Mouse (Mus musculus): ENCODE measurements around the gene Pds5a. TPM values are rescaled to one million over a fixed set of nuclear protein-coding genes. Genes with fewer than 3 reads are reported as not detected.
"Not testable (repeated sequence)": the region's sequence is repeated elsewhere in the genome, so short reads cannot be mapped to it uniquely, and the experiment has no call there.

Pds5a gene
- polyA plus RNA-seq, 1 experiment from 2014 or later = 93.2 TPM

- H3K4me1 ChIP-seq = no peaks in the 10 kb centered on the region
- no peak overlapping the region for H3K27ac ChIP-seq (replicated peaks)
- no peaks in the 10 kb centered on the region for H3K9me3 ChIP-seq
- no peaks in the 10 kb centered on the region for H3K36me3 ChIP-seq (replicated peaks)
- no peak for DNase-seq (ENCODE audit: low spot score)
- WGBS = 64% methylated on average over 8 of the region's 8 CpGs
- no peak overlapping the region for H3K4me3 ChIP-seq
- H3K27me3 ChIP-seq (replicated peaks; ENCODE audit: low read depth, poor library complexity, severe bottlenecking) = no peaks in the 10 kb centered on the region
Measured at GRCm38 (mm10) chr5:65710267-65710666, 12.2 kb upstream of the Pds5a start.

- no peak for DNase-seq (ENCODE audit: low spot score)
- no peak overlapping the region for H3K27ac ChIP-seq (replicated peaks)
- no peaks in the 10 kb centered on the region for H3K9me3 ChIP-seq
- H3K27me3 ChIP-seq (replicated peaks; ENCODE audit: low read depth, poor library complexity, severe bottlenecking) = no peaks in the 10 kb centered on the region
- WGBS = 77% methylated on average over 5 of the region's 5 CpGs
- no peaks in the 10 kb centered on the region for H3K36me3 ChIP-seq (replicated peaks)
- no peaks in the 10 kb centered on the region for H3K4me1 ChIP-seq
- H3K4me3 ChIP-seq = no peak overlapping the region
Measured at GRCm38 (mm10) chr5:65706979-65707378, 8.9 kb upstream of the Pds5a start.

GRCm38 (mm10) chr5:65706171-65706570 is 8.1 kb upstream of the Pds5a start:
- no peak overlapping the region for H3K27ac ChIP-seq (replicated peaks)
- no peaks in the 10 kb centered on the region for H3K4me1 ChIP-seq
- 83% methylated on average over 4 of the region's 4 CpGs for WGBS
- DNase-seq (ENCODE audit: low spot score) = no peak
- H3K4me3 ChIP-seq = no peak overlapping the region
- H3K36me3 ChIP-seq (replicated peaks) = no peaks in the 10 kb centered on the region
- H3K9me3 ChIP-seq = no peaks in the 10 kb centered on the region
- H3K27me3 ChIP-seq (replicated peaks; ENCODE audit: low read depth, poor library complexity, severe bottlenecking) = no peaks in the 10 kb centered on the region

- no peaks in the 10 kb centered on the region for H3K27me3 ChIP-seq (replicated peaks; ENCODE audit: low read depth, poor library complexity, severe bottlenecking)
- no peaks in the 10 kb centered on the region for H3K36me3 ChIP-seq (replicated peaks)
- WGBS = 80% methylated on average over 12 of the region's 12 CpGs
- H3K27ac ChIP-seq (replicated peaks) = no peak overlapping the region
- H3K9me3 ChIP-seq = no peaks in the 10 kb centered on the region
- DNase-seq (ENCODE audit: low spot score) = no peak
- H3K4me3 ChIP-seq = no peak overlapping the region
- H3K4me1 ChIP-seq = no peaks in the 10 kb centered on the region
Measured at GRCm38 (mm10) chr5:65704765-65705678, 6.9 kb upstream of the Pds5a start.

- Histone ChIP-seq H3K27me3 (replicated peaks; ENCODE audit: low read depth, poor library complexity, severe bottlenecking) (no peaks in the 10 kb centered on the region), H3K27ac (replicated peaks) (no peak overlapping the region), H3K9me3 (no peaks in the 10 kb centered on the region), H3K36me3 (replicated peaks) (no peaks in the 10 kb centered on the region), H3K4me3 (no peak overlapping the region), H3K4me1 (peaks cover 6% of the 10 kb centered on the region; the same call in 1 of the 2 replicates)
- 64% methylated on average over 9 of the region's 9 CpGs for WGBS
- DNase-seq (ENCODE audit: low spot score) = no peak
Measured at GRCm38 (mm10) chr5:65703261-65703660, 5.2 kb upstream of the Pds5a start.

GRCm38 (mm10) chr5:65700102-65700501 is 2.0 kb upstream of the Pds5a start:
- no peaks in the 10 kb centered on the region for H3K27me3 ChIP-seq (replicated peaks; ENCODE audit: low read depth, poor library complexity, severe bottlenecking)
- peaks cover 8% of the 10 kb centered on the region for H3K36me3 ChIP-seq (replicated peaks)
- no peaks in the 10 kb centered on the region for H3K9me3 ChIP-seq
- no peak overlapping the region for H3K4me3 ChIP-seq
- H3K27ac ChIP-seq (replicated peaks) = no peak overlapping the region
- no peak for DNase-seq (ENCODE audit: low spot score)
- 86% methylated on average over 5 of the region's 5 CpGs for WGBS
- peaks cover 22% of the 10 kb centered on the region for H3K4me1 ChIP-seq

GRCm38 (mm10) chr5:65699146-65699545 is 1.1 kb upstream of the Pds5a start:
- H3K27me3 ChIP-seq (replicated peaks; ENCODE audit: low read depth, poor library complexity, severe bottlenecking) = no peaks in the 10 kb centered on the region

GRCm38 (mm10) chr5:65698759-65699136 is 675 bp upstream of the Pds5a start:
- DNase-seq (ENCODE audit: low spot score) = no peak

More at GRCm38 (mm10) chr5:65699146-65699545, 1.1 kb upstream of the Pds5a start:
- peaks cover 17% of the 10 kb centered on the region for H3K36me3 ChIP-seq (replicated peaks)
- H3K4me3 ChIP-seq = peak overlapping the region; percentile 99
- H3K27ac ChIP-seq (replicated peaks) = peak overlapping the region; percentile 98
- 66% methylated on average over 10 of the region's 10 CpGs for WGBS
- H3K4me1 ChIP-seq = peaks cover 28% of the 10 kb centered on the region
- no peak for DNase-seq (ENCODE audit: low spot score)
- no peaks in the 10 kb centered on the region for H3K9me3 ChIP-seq

GRCm38 (mm10) chr5:65697486-65697835 is 612 bp downstream of the Pds5a start:
- H3K36me3 ChIP-seq (replicated peaks) = peaks cover 33% of the 10 kb centered on the region
- H3K27me3 ChIP-seq (replicated peaks; ENCODE audit: low read depth, poor library complexity, severe bottlenecking) = no peaks in the 10 kb centered on the region
- H3K4me1 ChIP-seq = peaks cover 28% of the 10 kb centered on the region
- no peak for DNase-seq (ENCODE audit: low spot score)
- peak overlapping the region; percentile 99 for H3K4me3 ChIP-seq
- H3K27ac ChIP-seq (replicated peaks) = peak overlapping the region; percentile 98
- H3K9me3 ChIP-seq = no peaks in the 10 kb centered on the region
- under 1% methylated on average over 49 of the region's 49 CpGs for WGBS

More at GRCm38 (mm10) chr5:65698759-65699136, 675 bp upstream of the Pds5a start:
- Histone ChIP-seq H3K27me3 (replicated peaks; ENCODE audit: low read depth, poor library complexity, severe bottlenecking) (no peaks in the 10 kb centered on the region), H3K36me3 (replicated peaks) (peaks cover 20% of the 10 kb centered on the region), H3K9me3 (no peaks in the 10 kb centered on the region), H3K27ac (replicated peaks) (peak overlapping the region; percentile 98), H3K4me1 (peaks cover 28% of the 10 kb centered on the region), H3K4me3 (peak overlapping the region; percentile 99)
- WGBS = 21% methylated on average over 6 of the region's 6 CpGs

- no peaks in the 10 kb centered on the region for H3K27me3 ChIP-seq (replicated peaks; ENCODE audit: low read depth, poor library complexity, severe bottlenecking)
- H3K27ac ChIP-seq (replicated peaks) = peak overlapping the region; percentile 98
- peak; percentile 77 for DNase-seq (ENCODE audit: low spot score)
- peaks cover 38% of the 10 kb centered on the region for H3K36me3 ChIP-seq (replicated peaks)
- peaks cover 28% of the 10 kb centered on the region for H3K4me1 ChIP-seq
- H3K9me3 ChIP-seq = no peaks in the 10 kb centered on the region
- peak overlapping the region; percentile 99 for H3K4me3 ChIP-seq
- under 1% methylated on average over 58 of the region's 58 CpGs for WGBS
Measured at GRCm38 (mm10) chr5:65696821-65697485, 1.1 kb downstream of the Pds5a start.

GRCm38 (mm10) chr5:65694076-65694475 is 4.0 kb downstream of the Pds5a start:
- H3K27me3 ChIP-seq (replicated peaks; ENCODE audit: low read depth, poor library complexity, severe bottlenecking); H3K27ac ChIP-seq (replicated peaks); DNase-seq (ENCODE audit: low spot score); H3K9me3 ChIP-seq; H3K4me3 ChIP-seq: not testable (repeated sequence)
- Histone ChIP-seq H3K36me3 (replicated peaks) (peaks cover 60% of the 10 kb centered on the region), H3K4me1 (peaks cover 26% of the 10 kb centered on the region)
- 80% methylated on average over 3 of the region's 3 CpGs for WGBS

GRCm38 (mm10) chr5:65693018-65693417 is 5.1 kb downstream of the Pds5a start:
- DNase-seq (ENCODE audit: low spot score) = no peak

GRCm38 (mm10) chr5:65688806-65689205 is 9.3 kb downstream of the Pds5a start:
- peaks cover 72% of the 10 kb centered on the region for H3K36me3 ChIP-seq (replicated peaks)

More at GRCm38 (mm10) chr5:65693018-65693417, 5.1 kb downstream of the Pds5a start:
- Histone ChIP-seq H3K4me3 (no peak overlapping the region), H3K36me3 (replicated peaks) (peaks cover 66% of the 10 kb centered on the region), H3K27me3 (replicated peaks; ENCODE audit: low read depth, poor library complexity, severe bottlenecking) (no peaks in the 10 kb centered on the region), H3K9me3 (no peaks in the 10 kb centered on the region), H3K4me1 (peaks cover 22% of the 10 kb centered on the region), H3K27ac (replicated peaks) (no peak overlapping the region)

More at GRCm38 (mm10) chr5:65688806-65689205, 9.3 kb downstream of the Pds5a start:
- Histone ChIP-seq H3K27ac (replicated peaks) (no peak overlapping the region), H3K4me3 (no peak overlapping the region), H3K4me1 (no peaks in the 10 kb centered on the region), H3K27me3 (replicated peaks; ENCODE audit: low read depth, poor library complexity, severe bottlenecking) (no peaks in the 10 kb centered on the region), H3K9me3 (no peaks in the 10 kb centered on the region)
- DNase-seq (ENCODE audit: low spot score) = no peak
- WGBS = 94% methylated on average over 3 of the region's 3 CpGs

Data from embryonic facial prominence, embryonic 10.5 days (tissue).